Mouse (Mus musculus) CH12.LX (cell line): ENCODE measurements around the gene Pcolce2. TPM values are rescaled to one million over a fixed set of nuclear protein-coding genes. Genes with fewer than 3 reads are reported as not detected.

Experiments
- DNase-seq: peaks from one replicate; pipeline ENCODE4 v3.0.0-alpha.2; 2013; ENCODE audit errors: extremely low read depth
- H3K27ac ChIP-seq: 2 replicates; pipeline ENCODE4 v1.5.1; 2012; ENCODE audit warnings: low read depth, mild to moderate bottlenecking, control low read depth, moderate library complexity; ENCODE audit not compliant: insufficient read depth
- H3K27me3 ChIP-seq: replicated peaks from 2 replicates; pipeline ENCODE3; 2012; ENCODE audit warnings: inconsistent platforms
- H3K36me3 ChIP-seq, 2 experiments: replicated peaks in 1 of 2; 2 replicates each; pipeline versions ENCODE3 to v1.6.1; 2012; ENCODE audit warnings: inconsistent platforms in 1 of 2, low read length in 1 of 2, mild to moderate bottlenecking in 1 of 2, mixed read lengths in 1 of 2, moderate library complexity in 1 of 2; ENCODE audit not compliant: control insufficient read depth in 1 of 2, insufficient read depth in 1 of 2
- H3K4me1 ChIP-seq, 2 experiments: 2 replicates each; pipeline ENCODE4 v1.6.1; 2012; ENCODE audit warnings: inconsistent platforms in 1 of 2, moderate library complexity in 1 of 2; ENCODE audit not compliant: insufficient read depth in 2 of 2, control insufficient read depth in 1 of 2
- H3K4me2 ChIP-seq: 2 replicates; pipeline ENCODE4 v1.6.1; 2012; ENCODE audit warnings: low read depth, mild to moderate bottlenecking, control low read depth; ENCODE audit not compliant: poor library complexity, insufficient read depth, severe bottlenecking
- H3K4me3 ChIP-seq, 3 experiments: fragments of 150-350 bp in 1 of 3; sonication (generic) in 1 of 3; replicated peaks in 1 of 3; 2 replicates each; pipeline versions ENCODE3 to v1.5.1; 2011 to 2012; ENCODE audit warnings: low read depth in 2 of 3, low read length in 2 of 3, mild to moderate bottlenecking in 2 of 3, moderate library complexity in 2 of 3, control low read depth in 1 of 3, improper control_type of control experiment in 1 of 3, inconsistent platforms in 1 of 3, mixed read lengths in 1 of 3; ENCODE audit not compliant: poor library complexity in 1 of 3
- H3K79me2 ChIP-seq: replicated peaks from 2 replicates; pipeline ENCODE4 v1.6.1; 2012; ENCODE audit warnings: mild to moderate bottlenecking, moderate library complexity; ENCODE audit not compliant: control insufficient read depth, poor library complexity, insufficient read depth, severe bottlenecking; ENCODE audit errors: extremely low read depth
- H3K9ac ChIP-seq: 2 replicates; pipeline ENCODE4 v1.6.1; 2012; ENCODE audit warnings: low read depth, mild to moderate bottlenecking, control low read depth, moderate library complexity; ENCODE audit not compliant: insufficient read depth
- H3K9me3 ChIP-seq: replicated peaks from 2 replicates; pipeline ENCODE3; 2012; ENCODE audit warnings: low read length, inconsistent platforms, mixed read lengths
- E2F4 ChIP-seq: IDR thresholded peaks from 2 replicates; pipeline ENCODE4 v1.6.1; 2011; ENCODE audit warnings: low read depth, low read length, improper control_type of control experiment; ENCODE audit not compliant: insufficient replicate concordance
- ELF1 ChIP-seq: IDR thresholded peaks from 2 replicates; pipeline ENCODE4 v1.6.1; 2014; ENCODE audit warnings: low read depth, mild to moderate bottlenecking, inconsistent platforms, low read length, improper control_type of control experiment
- ETS1 ChIP-seq: conservative IDR thresholded peaks from 2 replicates; pipeline ENCODE4 v1.6.1; 2012; ENCODE audit warnings: low read depth, mild to moderate bottlenecking, inconsistent platforms, low read length, improper control_type of control experiment, moderate library complexity
- MAFK ChIP-seq: IDR thresholded peaks from 2 replicates; pipeline ENCODE4 v1.6.1; 2011; ENCODE audit warnings: low read length, improper control_type of control experiment; ENCODE audit not compliant: insufficient replicate concordance
- MAX ChIP-seq: IDR thresholded peaks from 2 replicates; pipeline ENCODE4 v1.6.1; 2011; ENCODE audit warnings: low read length, improper control_type of control experiment
- MAZ ChIP-seq: IDR thresholded peaks from 2 replicates; pipeline ENCODE4 v1.6.1; 2012; ENCODE audit warnings: low read depth, mild to moderate bottlenecking, inconsistent platforms, low read length, improper control_type of control experiment, moderate library complexity
- MYC ChIP-seq: IDR thresholded peaks from 2 replicates; pipeline ENCODE4 v1.6.1; 2011; ENCODE audit warnings: low read depth, mild to moderate bottlenecking, improper control_type of control experiment, low read length
- NRF1 ChIP-seq: IDR thresholded peaks from 2 replicates; pipeline ENCODE4 v1.6.1; 2014; ENCODE audit warnings: low read depth, mild to moderate bottlenecking, inconsistent platforms, low read length, improper control_type of control experiment, moderate library complexity
- PAX5 ChIP-seq: IDR thresholded peaks from 2 replicates; pipeline ENCODE4 v1.6.1; 2012; ENCODE audit warnings: low read length, inconsistent platforms, mixed read lengths
- POLR2AphosphoS2 ChIP-seq: IDR thresholded peaks from 2 replicates; pipeline ENCODE4 v1.6.1; 2011; ENCODE audit warnings: low read depth, low read length, improper control_type of control experiment
- TBP ChIP-seq: conservative IDR thresholded peaks from 2 replicates; pipeline ENCODE4 v1.6.1; 2011; ENCODE audit warnings: low read depth, low read length, improper control_type of control experiment
- TCF12 ChIP-seq: IDR thresholded peaks from 2 replicates; pipeline ENCODE4 v1.6.1; 2014; ENCODE audit warnings: low read depth, mild to moderate bottlenecking, inconsistent platforms, low read length, improper control_type of control experiment
- UBTF ChIP-seq: IDR thresholded peaks from 2 replicates; pipeline ENCODE4 v1.6.1; 2012; ENCODE audit warnings: low read depth, mild to moderate bottlenecking, inconsistent platforms, low read length, improper control_type of control experiment, moderate library complexity
- ZC3H11A ChIP-seq: IDR thresholded peaks from 2 replicates; pipeline ENCODE4 v1.6.1; 2012; ENCODE audit warnings: low read depth, mild to moderate bottlenecking, inconsistent platforms, low read length, improper control_type of control experiment
- ZKSCAN1 ChIP-seq: IDR thresholded peaks from 2 replicates; pipeline ENCODE4 v1.6.1; 2012; ENCODE audit warnings: low read depth, inconsistent platforms, low read length, improper control_type of control experiment, borderline replicate concordance
- ZMIZ1 ChIP-seq: IDR thresholded peaks from 2 replicates; pipeline ENCODE4 v1.6.1; 2012; ENCODE audit warnings: low read depth, mild to moderate bottlenecking, inconsistent platforms, low read length, improper control_type of control experiment
- dilution Hi-C: fragments of 300-500 bp; cut with MboI; formaldehyde crosslinking; loops from 2 replicates; pipeline ENCODE4 v1.14.3; 2020; ENCODE audit warnings: low sequenced_read_pairs; ENCODE audit not compliant: extremely low pct_unique_long_range_greater_than_20kb, extremely low pct_ligation_motif_present
- in situ Hi-C: fragments of 300-500 bp; cut with MboI; formaldehyde crosslinking; loops from 3 replicates; pipeline ENCODE4 v1.14.3; 2019; ENCODE audit warnings: low sequenced_read_pairs, low pct_ligation_motif_present, low pct_unique_long_range_greater_than_20kb, mixed read lengths
- polyA plus RNA-seq: library from polyadenylated mRNA; unstranded; fragments of >175 nt; gene quantifications from 2 replicates; pipeline ENCODE4 v1.2.1, GENCODE M21; 2012; ENCODE audit warnings: low read depth; ENCODE audit not compliant: insufficient read length
- total RNA-seq, 2 experiments: library from RNA; depleted of rRNA; stranded (reverse); fragments of 300-350 nt in 1 of 2; fragments of >200 nt in 1 of 2; gene quantifications; 2 replicates each; pipeline ENCODE4 v1.2.3; 2012 to 2014

The Pcolce2 gene
- total and polyA plus RNA-seq, 3 experiments, result 0.04 TPM; not detected in 2

- Histone ChIP-seq H3K36me3 (no peaks in the 10 kb centered on the region), H3K4me3 (no peak overlapping the region), H3K79me2 (no peaks in the 10 kb centered on the region), H3K4me2 (no peak overlapping the region), H3K9me3 (no peaks in the 10 kb centered on the region), H3K9ac (no peak overlapping the region), H3K27me3 (no peaks in the 10 kb centered on the region), H3K4me1 (no peaks in the 10 kb centered on the region), H3K27ac (no peak overlapping the region)
- dilution Hi-C loops, result no loop called here
- in situ Hi-C loops, result no loop called here
- TF ChIP-seq MAZ (no peak), ZMIZ1 (no peak), MAFK (no peak), TCF12 (no peak), NRF1 (no peak), ELF1 (no peak), MAX (no peak), MYC (no peak), ZKSCAN1 (no peak), ETS1 (no peak), PAX5 (no peak), POLR2AphosphoS2 (no peak), E2F4 (no peak), UBTF (no peak)
- no peak for DNase-seq
Measured at GRCm38 (mm10) chr9:95645926-95646325, 8.5 kb downstream of the Pcolce2 start.

GRCm38 (mm10) chr9:95653363-95653762, 16.0 kb downstream of the Pcolce2 start:
- TF ChIP-seq ZKSCAN1 (no peak), MAFK (no peak), ZC3H11A (no peak), TBP (no peak), PAX5 (no peak)
- in situ Hi-C loops (no loop called here), dilution Hi-C loops (no loop called here)
- Histone ChIP-seq H3K79me2 (no peaks in the 10 kb centered on the region), H3K27me3 (no peaks in the 10 kb centered on the region), H3K36me3 (no peaks in the 10 kb centered on the region), H3K9me3 (no peaks in the 10 kb centered on the region), H3K27ac (no peak overlapping the region), H3K4me2 (no peak overlapping the region), H3K9ac (no peak overlapping the region), H3K4me3 (no peak overlapping the region), H3K4me1 (no peaks in the 10 kb centered on the region)
- DNase-seq, result no peak
